Mouse (Mus musculus) heart, adult 10 weeks (tissue): ENCODE results near the gene Smn1. TPM values are rescaled to one million over a fixed set of nuclear protein-coding genes. Genes with fewer than 3 reads are reported as not detected.

ENCODE experiments used
- polyA plus RNA-seq: library from polyadenylated mRNA; stranded (reverse); fragments of 350-450 nt; fragmentation: Illumina TruSeq; extraction: RNeasy Lipid Tissue Mini Kit (QIAGEN cat#74804); gene quantifications from one replicate; pipeline ENCODE4 v1.2.3, GENCODE M21; 2014; ENCODE audit warnings: low read depth, low replicate concordance

The Smn1 gene
- 14.7 TPM for polyA plus RNA-seq

DNA sequence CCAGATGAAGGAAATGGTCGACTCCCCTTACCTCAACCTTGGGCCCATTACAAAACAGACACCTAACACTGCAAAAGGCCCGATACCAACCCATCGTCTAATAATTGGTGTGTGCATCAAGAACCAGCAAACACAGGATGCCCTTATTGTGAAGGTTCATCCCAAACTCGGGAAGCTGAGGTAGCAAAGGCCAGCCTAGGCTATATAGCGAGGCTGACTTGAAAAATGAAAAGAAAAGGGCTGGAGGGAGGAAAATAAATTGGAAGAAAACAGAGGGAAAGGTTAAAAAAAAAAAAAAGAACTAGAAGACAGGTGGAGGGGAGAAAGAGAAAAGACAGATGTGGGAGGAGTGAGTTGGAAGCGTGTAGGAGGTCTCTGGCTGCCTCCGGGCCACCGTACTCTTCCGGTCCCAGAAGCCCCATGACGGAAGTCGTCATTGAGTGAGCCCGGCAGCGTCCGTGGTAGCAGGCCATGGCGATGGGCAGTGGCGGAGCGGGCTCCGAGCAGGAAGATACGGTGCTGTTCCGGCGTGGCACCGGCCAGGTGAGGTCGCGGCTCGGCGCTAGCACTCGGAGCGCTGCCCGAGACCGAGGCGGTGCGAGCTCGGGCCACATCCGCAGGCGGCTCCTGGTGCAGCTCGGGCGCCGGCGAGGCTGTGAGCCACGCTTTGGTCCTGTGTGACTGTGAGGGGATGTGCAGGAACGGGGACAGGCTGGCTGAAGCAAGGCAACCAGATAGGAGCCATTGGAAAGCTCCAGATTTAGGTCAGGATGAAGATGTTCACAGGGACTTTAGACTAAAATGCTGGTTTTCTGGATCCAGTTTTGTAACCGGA lies at the start of gene Smn1:
Gene Smn1 (plus strand): TSS at position 430 of the 835 bp plus-strand sequence.

DNA sequence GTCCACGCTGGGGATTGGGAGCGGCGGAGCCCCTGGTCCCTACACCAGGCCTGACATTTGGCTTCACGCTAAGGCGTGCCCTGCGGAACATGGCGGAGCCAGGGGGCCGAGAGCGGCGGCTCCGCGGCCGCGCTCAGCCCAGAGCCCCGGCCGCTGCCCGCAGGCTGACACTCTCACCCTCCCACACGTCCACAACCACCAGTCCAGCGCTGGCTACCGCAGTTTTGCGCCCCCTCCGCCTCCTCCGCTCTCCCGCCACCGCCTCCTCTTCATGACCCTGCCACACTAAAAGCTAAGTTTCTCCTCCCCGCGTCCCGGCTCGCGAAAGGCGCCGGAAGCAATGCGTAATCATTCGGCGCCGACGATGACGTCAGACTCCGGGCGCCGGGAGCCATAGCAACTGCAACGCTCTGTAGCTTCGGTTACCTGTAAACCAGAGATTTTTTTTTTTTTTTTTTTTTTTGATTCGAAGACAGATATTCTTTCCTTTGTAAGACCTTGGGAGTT lies 20.9 kb upstream of the Smn1 start, which contains the start of gene Bdp1:
Gene Bdp1 (minus strand): TSS at position 323 of the 507 bp plus-strand sequence.

DNA sequence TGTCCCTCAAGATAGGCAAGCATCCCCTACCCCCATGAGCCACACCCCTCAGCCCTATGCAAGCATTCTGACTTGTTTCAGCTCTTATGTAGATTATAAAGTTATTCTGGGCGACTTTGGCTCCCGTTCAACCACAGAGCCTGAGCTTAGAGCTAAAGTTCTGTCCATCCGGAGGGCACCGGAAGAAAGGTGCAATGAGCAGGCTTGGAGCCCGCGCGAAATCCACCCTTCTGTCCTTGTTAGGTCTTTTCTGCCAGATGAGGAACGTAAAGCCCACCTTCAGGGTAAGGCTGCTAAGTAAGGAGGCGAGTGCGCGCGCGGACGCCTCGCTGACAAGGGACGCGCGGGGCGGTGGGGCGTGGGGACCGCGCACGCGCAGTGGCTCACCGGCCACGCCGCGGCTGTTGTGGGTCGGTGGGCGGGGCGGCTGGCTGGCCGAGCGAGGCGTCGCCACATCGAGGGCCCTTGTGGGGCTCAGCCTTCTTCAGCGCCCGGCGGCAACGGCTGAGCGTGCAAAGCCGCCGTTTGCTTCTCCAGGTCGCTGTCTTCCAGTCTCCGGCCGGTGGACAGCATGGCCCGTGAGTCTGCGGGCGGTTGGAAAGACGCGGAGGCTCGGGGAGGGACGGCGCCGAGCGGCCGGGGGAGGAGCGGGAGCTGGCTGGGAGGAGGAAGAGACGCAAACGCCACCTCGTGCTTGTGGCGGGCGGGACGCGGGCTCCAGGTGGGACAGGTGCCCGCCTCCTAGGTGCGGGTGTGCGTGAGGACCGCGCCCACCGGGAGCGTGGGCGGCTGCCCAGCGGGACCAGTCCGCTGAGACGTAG lies 16.8 kb upstream of the Smn1 start, which contains the start of gene Serf1:
Gene Serf1 (plus strand): TSS at position 361 of the 821 bp plus-strand sequence.

Other genes with a start within 250 kb of the Smn1 start
- not detected for gene Cartpt, start 223.8 kb upstream of the Smn1 start, polyA plus RNA-seq
- gene Mccc2, start 109.2 kb upstream of the Smn1 start, polyA plus RNA-seq, result 85.2 TPM
- 12.5 TPM for gene Bdp1, start 20.8 kb upstream of the Smn1 start, polyA plus RNA-seq
- 10.0 TPM for gene Serf1, start 16.8 kb upstream of the Smn1 start, polyA plus RNA-seq
- gene Naip2, start 77.2 kb downstream of the Smn1 start, polyA plus RNA-seq, result 0.65 TPM
- 0.79 TPM for gene Naip5, start 121.5 kb downstream of the Smn1 start, polyA plus RNA-seq
- gene Naip6, start 192.8 kb downstream of the Smn1 start, polyA plus RNA-seq, result 0.39 TPM